Mouse (Mus musculus): ENCODE measurements around the gene Il18r1. TPM values are rescaled to one million over a fixed set of nuclear protein-coding genes. Genes with fewer than 3 reads are reported as not detected.

The Il18r1 gene
- polyA plus RNA-seq, 1 experiment from 2014 or later: 0.10 TPM

DNA sequence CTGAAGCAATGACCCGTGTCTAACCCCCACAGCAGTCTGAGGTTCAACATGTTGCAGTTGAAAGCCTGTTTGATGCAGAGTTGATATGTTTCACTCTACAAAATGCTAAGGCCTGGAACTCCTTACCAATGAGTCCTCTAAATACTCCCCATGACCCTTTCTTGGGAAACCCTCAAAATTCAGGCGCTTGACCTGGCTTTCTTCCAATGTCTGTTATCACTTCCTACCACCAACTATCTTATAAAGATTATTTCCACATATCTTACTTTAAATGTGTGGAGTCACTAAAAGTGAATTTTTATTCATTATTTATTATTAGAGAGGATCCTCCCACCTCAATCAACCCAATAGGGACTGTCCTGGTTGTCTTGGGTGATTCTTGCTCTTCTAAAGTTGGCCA, 33.2 kb upstream of the Il18r1 start:
- Histone ChIP-seq H3K27ac (ENCODE audit: low read depth, low read length) (no peak overlapping the region), H3K4me2 (no peak overlapping the region), H3K9me3 (ENCODE audit: control insufficient read depth, low read length) (no peaks in the 10 kb centered on the region), H3K36me3 (ENCODE audit: control insufficient read depth, insufficient read depth, low read length) (no peaks in the 10 kb centered on the region), H3K4me1 (replicated peaks; ENCODE audit: control insufficient read depth, insufficient read depth, low read length) (peaks cover 15% of the 10 kb centered on the region), H3K4me3 (ENCODE audit: low read depth, low read length) (no peak overlapping the region), H3K9ac (ENCODE audit: low read depth, low read length) (no peak overlapping the region), H3K27me3 (replicated peaks; ENCODE audit: control insufficient read depth, insufficient read depth, low read length) (no peaks in the 10 kb centered on the region)
- DNase-seq (ENCODE audit: low spot score): no peak
- 77% methylated on average over 2 of the region's 2 CpGs for WGBS
- ATAC-seq (replicated peaks; ENCODE audit: low FRiP score): no peak

GRCm38 (mm10) chr1:40435936-40436335, 29.4 kb upstream of the Il18r1 start:
- Histone ChIP-seq H3K27me3 (replicated peaks; ENCODE audit: control insufficient read depth, insufficient read depth, low read length) (no peaks in the 10 kb centered on the region), H3K27ac (ENCODE audit: low read depth, low read length) (no peak overlapping the region), H3K4me3 (ENCODE audit: low read depth, low read length) (no peak overlapping the region), H3K4me1 (replicated peaks; ENCODE audit: control insufficient read depth, insufficient read depth, low read length) (no peaks in the 10 kb centered on the region), H3K9me3 (ENCODE audit: control insufficient read depth, low read length) (no peaks in the 10 kb centered on the region), H3K36me3 (ENCODE audit: control insufficient read depth, insufficient read depth, low read length) (no peaks in the 10 kb centered on the region), H3K9ac (ENCODE audit: low read depth, low read length) (no peak overlapping the region), H3K4me2 (no peak overlapping the region)
- no peak for ATAC-seq (replicated peaks; ENCODE audit: low FRiP score)
- DNase-seq (ENCODE audit: low spot score): no peak
- WGBS: 75% methylated on average over 3 of the region's 3 CpGs

GRCm38 (mm10) chr1:40437340-40437739, 28.0 kb upstream of the Il18r1 start:
- no peaks in the 10 kb centered on the region for H3K36me3 ChIP-seq (ENCODE audit: control insufficient read depth, insufficient read depth, low read length)
- no peak overlapping the region for H3K9ac ChIP-seq (ENCODE audit: low read depth, low read length)
- DNase-seq (ENCODE audit: low spot score) (no peak), ATAC-seq (replicated peaks; ENCODE audit: low FRiP score) (no peak)
- no peak overlapping the region for H3K4me3 ChIP-seq (ENCODE audit: low read depth, low read length)
- H3K27me3 ChIP-seq (replicated peaks; ENCODE audit: control insufficient read depth, insufficient read depth, low read length): no peaks in the 10 kb centered on the region
- no peak overlapping the region for H3K27ac ChIP-seq (ENCODE audit: low read depth, low read length)
- no peaks in the 10 kb centered on the region for H3K4me1 ChIP-seq (replicated peaks; ENCODE audit: control insufficient read depth, insufficient read depth, low read length)
- H3K9me3 ChIP-seq (ENCODE audit: control insufficient read depth, low read length): no peaks in the 10 kb centered on the region
- 83% methylated on average over 2 of the region's 2 CpGs for WGBS
- H3K4me2 ChIP-seq: no peak overlapping the region

- H3K27me3 ChIP-seq (replicated peaks; ENCODE audit: control insufficient read depth, insufficient read depth, low read length): no peaks in the 10 kb centered on the region
- no peak overlapping the region for H3K27ac ChIP-seq (ENCODE audit: low read depth, low read length)
- no peak overlapping the region for H3K4me2 ChIP-seq
- WGBS: 76% methylated on average over 8 of the region's 8 CpGs
- ATAC-seq (replicated peaks; ENCODE audit: low FRiP score) (no peak), DNase-seq (ENCODE audit: low spot score) (no peak)
- H3K4me3 ChIP-seq (ENCODE audit: low read depth, low read length): no peak overlapping the region
- H3K36me3 ChIP-seq (ENCODE audit: control insufficient read depth, insufficient read depth, low read length): no peaks in the 10 kb centered on the region
- H3K4me1 ChIP-seq (replicated peaks; ENCODE audit: control insufficient read depth, insufficient read depth, low read length): no peaks in the 10 kb centered on the region
- no peak overlapping the region for H3K9ac ChIP-seq (ENCODE audit: low read depth, low read length)
- H3K9me3 ChIP-seq (ENCODE audit: control insufficient read depth, low read length): no peaks in the 10 kb centered on the region
Measured at GRCm38 (mm10) chr1:40439504-40439903, 25.8 kb upstream of the Il18r1 start.

DNA sequence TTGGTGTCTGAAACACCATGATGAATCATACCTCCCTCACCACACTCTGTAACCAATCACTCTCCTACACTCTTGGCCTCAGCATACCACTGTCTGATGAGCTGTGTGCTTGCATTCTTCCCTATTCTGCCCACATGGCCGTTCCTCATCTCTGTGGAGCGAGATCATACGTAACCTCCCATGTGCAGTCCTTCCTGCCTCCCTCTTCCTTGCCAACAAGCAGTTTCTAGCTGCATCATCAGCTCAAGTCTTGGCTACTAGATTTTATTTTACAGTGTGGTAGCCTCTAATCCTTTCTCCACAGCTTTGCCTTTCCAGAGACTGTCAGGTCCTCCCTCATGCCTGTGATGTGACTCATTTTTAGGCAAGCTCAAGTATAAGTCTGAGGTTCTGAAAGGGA, 20.6 kb upstream of the Il18r1 start:
- DNase-seq (ENCODE audit: low spot score): no peak
- WGBS: 75% methylated on average over 3 of the region's 3 CpGs
- no peak overlapping the region for H3K4me3 ChIP-seq (ENCODE audit: low read depth, low read length)

DNA sequence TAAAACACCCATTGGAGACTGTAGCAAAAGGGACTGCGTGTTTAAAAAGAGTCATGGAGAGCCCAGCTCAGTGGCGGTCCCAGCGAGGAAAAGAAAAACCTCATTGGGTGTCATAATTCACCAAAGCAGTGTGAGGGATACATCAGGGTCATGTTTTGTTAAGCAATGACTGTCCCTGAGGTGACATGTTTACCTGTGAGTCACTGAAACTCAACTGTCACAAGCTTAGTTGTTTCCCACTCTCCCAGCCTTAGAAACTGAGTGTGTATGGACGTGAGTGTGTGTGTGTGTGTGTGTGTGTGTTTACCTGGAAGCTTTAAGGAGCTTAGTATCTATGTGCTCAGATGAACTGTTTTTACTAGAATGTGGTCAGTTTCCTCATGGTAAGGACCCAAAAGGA, 2.0 kb downstream of the Il18r1 start:
- DNase-seq (ENCODE audit: low spot score): no peak
- WGBS: 90% methylated on average over 4 of the region's 4 CpGs
- Histone ChIP-seq H3K4me2 (no peak overlapping the region), H3K9me3 (ENCODE audit: control insufficient read depth, low read length) (no peaks in the 10 kb centered on the region), H3K9ac (ENCODE audit: low read depth, low read length) (no peak overlapping the region), H3K27me3 (replicated peaks; ENCODE audit: control insufficient read depth, insufficient read depth, low read length) (no peaks in the 10 kb centered on the region; the same call in 1 of the 2 replicates), H3K4me3 (ENCODE audit: low read depth, low read length) (no peak overlapping the region), H3K27ac (ENCODE audit: low read depth, low read length) (no peak overlapping the region), H3K4me1 (replicated peaks; ENCODE audit: control insufficient read depth, insufficient read depth, low read length) (no peaks in the 10 kb centered on the region), H3K36me3 (ENCODE audit: control insufficient read depth, insufficient read depth, low read length) (no peaks in the 10 kb centered on the region)
- no peak for ATAC-seq (replicated peaks; ENCODE audit: low FRiP score)

More for the DNA sequence above, 20.6 kb upstream of the Il18r1 start:
- Histone ChIP-seq H3K9ac (ENCODE audit: low read depth, low read length) (no peak overlapping the region), H3K27me3 (replicated peaks; ENCODE audit: control insufficient read depth, insufficient read depth, low read length) (no peaks in the 10 kb centered on the region), H3K27ac (ENCODE audit: low read depth, low read length) (no peak overlapping the region), H3K36me3 (ENCODE audit: control insufficient read depth, insufficient read depth, low read length) (no peaks in the 10 kb centered on the region), H3K9me3 (ENCODE audit: control insufficient read depth, low read length) (no peaks in the 10 kb centered on the region), H3K4me2 (no peak overlapping the region), H3K4me1 (replicated peaks; ENCODE audit: control insufficient read depth, insufficient read depth, low read length) (no peaks in the 10 kb centered on the region)
- ATAC-seq (replicated peaks; ENCODE audit: low FRiP score): no peak

DNA sequence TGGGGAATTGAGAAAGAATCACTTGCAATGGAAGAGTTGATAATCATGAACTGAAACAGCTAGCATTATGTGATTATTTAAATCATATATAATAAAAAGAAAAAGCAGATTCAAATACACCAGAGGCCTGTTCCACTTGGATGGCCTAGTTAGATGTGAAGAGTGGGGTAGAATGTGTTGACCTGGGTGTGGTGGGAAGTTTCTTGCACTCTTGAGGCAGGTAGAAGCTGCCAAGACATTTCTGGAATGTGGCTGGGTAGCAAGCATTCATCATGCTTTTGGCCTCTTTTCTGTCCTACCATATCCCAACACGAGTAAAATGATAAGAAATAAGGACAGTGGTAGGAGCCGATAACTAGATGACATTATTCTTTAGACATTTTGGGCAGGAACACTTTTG, 3.5 kb downstream of the Il18r1 start:
- 67% methylated on average over 2 of the region's 2 CpGs for WGBS
- ATAC-seq (replicated peaks; ENCODE audit: low FRiP score): no peak

GRCm38 (mm10) chr1:40469900-40470299, 4.5 kb downstream of the Il18r1 start:
- no peaks in the 10 kb centered on the region for H3K27me3 ChIP-seq (replicated peaks; ENCODE audit: control insufficient read depth, insufficient read depth, low read length)
- H3K27ac ChIP-seq (ENCODE audit: low read depth, low read length): no peak overlapping the region
- no peak for ATAC-seq (replicated peaks; ENCODE audit: low FRiP score)
- H3K36me3 ChIP-seq (ENCODE audit: control insufficient read depth, insufficient read depth, low read length): no peaks in the 10 kb centered on the region
- H3K4me2 ChIP-seq: no peak overlapping the region
- WGBS: 73% methylated on average over 12 of the region's 12 CpGs
- H3K4me1 ChIP-seq (replicated peaks; ENCODE audit: control insufficient read depth, insufficient read depth, low read length): no peaks in the 10 kb centered on the region
- no peak overlapping the region for H3K9ac ChIP-seq (ENCODE audit: low read depth, low read length)
- no peak overlapping the region for H3K4me3 ChIP-seq (ENCODE audit: low read depth, low read length)
- no peaks in the 10 kb centered on the region for H3K9me3 ChIP-seq (ENCODE audit: control insufficient read depth, low read length)
- DNase-seq (ENCODE audit: low spot score): no peak

More for the DNA sequence above, 3.5 kb downstream of the Il18r1 start:
- H3K4me1 ChIP-seq (replicated peaks; ENCODE audit: control insufficient read depth, insufficient read depth, low read length): no peaks in the 10 kb centered on the region
- no peak overlapping the region for H3K4me3 ChIP-seq (ENCODE audit: low read depth, low read length)
- no peak overlapping the region for H3K9ac ChIP-seq (ENCODE audit: low read depth, low read length)
- no peaks in the 10 kb centered on the region for H3K36me3 ChIP-seq (ENCODE audit: control insufficient read depth, insufficient read depth, low read length)
- no peak for DNase-seq (ENCODE audit: low spot score)
- no peaks in the 10 kb centered on the region for H3K9me3 ChIP-seq (ENCODE audit: control insufficient read depth, low read length)
- H3K4me2 ChIP-seq: no peak overlapping the region
- no peak overlapping the region for H3K27ac ChIP-seq (ENCODE audit: low read depth, low read length)
- no peaks in the 10 kb centered on the region; the same call in 1 of the 2 replicates for H3K27me3 ChIP-seq (replicated peaks; ENCODE audit: control insufficient read depth, insufficient read depth, low read length)

GRCm38 (mm10) chr1:40472401-40472800, 7.0 kb downstream of the Il18r1 start:
- H3K27me3 ChIP-seq (replicated peaks; ENCODE audit: control insufficient read depth, insufficient read depth, low read length): no peaks in the 10 kb centered on the region
- ATAC-seq (replicated peaks; ENCODE audit: low FRiP score) (no peak), DNase-seq (ENCODE audit: low spot score) (no peak)
- 95% methylated on average over 1 of the region's 1 CpGs for WGBS
- H3K4me1 ChIP-seq (replicated peaks; ENCODE audit: control insufficient read depth, insufficient read depth, low read length): no peaks in the 10 kb centered on the region
- H3K4me2 ChIP-seq: no peak overlapping the region
- H3K9me3 ChIP-seq (ENCODE audit: control insufficient read depth, low read length): no peaks in the 10 kb centered on the region
- no peak overlapping the region for H3K27ac ChIP-seq (ENCODE audit: low read depth, low read length)
- H3K4me3 ChIP-seq (ENCODE audit: low read depth, low read length): no peak overlapping the region
- no peaks in the 10 kb centered on the region for H3K36me3 ChIP-seq (ENCODE audit: control insufficient read depth, insufficient read depth, low read length)
- no peak overlapping the region for H3K9ac ChIP-seq (ENCODE audit: low read depth, low read length)

Data from liver, embryonic 11.5 days (tissue).